ENCODE assay signal across 19 mouse cellular contexts in genomic region chr6:53455442-53455841, GRCm38 (mm10).
A peak's percentile ranks its signal among the peaks of the same experiment; 100 is the strongest.
DNase-seq lines count a peak whose midpoint lies in the region; ATAC-seq and TF ChIP-seq lines count a peak whose summit lies in the region.
"Had no signal": no experiment of that assay in that cellular context is flagged by ENCODE, and none has a peak within 500 bp of the region (broad histone marks: within the 10 kb centered on the region; RNA-seq: fewer than 3 reads in every experiment).

No protein-coding gene starts in this region.

- no peaks in the 10 kb centered on the region for H3K36me3 ChIP-seq in lung, postnatal 0 days (ENCODE audit: insufficient read depth, low read length)
- H3K36me3 ChIP-seq in ES-E14 (ENCODE audit: control insufficient read depth, insufficient read depth, low read length, poor library complexity, severe bottlenecking): no peaks in the 10 kb centered on the region
- no peaks in the 10 kb centered on the region for H3K36me3 ChIP-seq in stomach, postnatal 0 days (ENCODE audit: control insufficient read depth, insufficient read depth, low read length)
- H3K36me3 ChIP-seq: forebrain, embryonic 12.5 days; heart, embryonic 15.5 days; hindbrain, embryonic 13.5 days; midbrain, embryonic 15.5 days; stomach, embryonic 15.5 days had no signal

- no peak overlapping the region for H3K4me3 ChIP-seq in lung, postnatal 0 days (ENCODE audit: low read depth, low read length)
- H3K4me3 ChIP-seq in ES-E14 (ENCODE audit: insufficient read depth in 1 of 2, low read depth in 1 of 2, low read length in 2 of 2, poor library complexity in 1 of 2, severe bottlenecking in 1 of 2): no peak overlapping the region
- no peak overlapping the region for H3K4me3 ChIP-seq in stomach, postnatal 0 days (ENCODE audit: low read depth, low read length)
- H3K4me3 ChIP-seq: forebrain, embryonic 12.5 days; heart, embryonic 15.5 days; hindbrain, embryonic 13.5 days; midbrain, embryonic 15.5 days; stomach, embryonic 15.5 days had no signal

- intact Hi-C loops in left cerebral cortex, postnatal 36 days (cut with DNase I): no loop called here

- no peak overlapping the region for H3K27ac ChIP-seq in lung, postnatal 0 days (ENCODE audit: low read length)
- no peak overlapping the region for H3K27ac ChIP-seq in ES-E14 (ENCODE audit: insufficient read depth, low read depth, low read length, poor library complexity, severe bottlenecking)
- no peak overlapping the region for H3K27ac ChIP-seq in stomach, postnatal 0 days (replicated peaks)
- H3K27ac ChIP-seq: forebrain, embryonic 12.5 days; heart, embryonic 15.5 days; hindbrain, embryonic 13.5 days; liver, embryonic 14.5 days; midbrain, embryonic 15.5 days; stomach, embryonic 15.5 days had no signal

- DNase-seq in lung, postnatal 0 days (ENCODE audit: low spot score): peak; percentile 29
- no peak for DNase-seq in lung, postnatal 10 days
- peak; percentile 13 for DNase-seq in ES-E14 (ENCODE audit: low read depth, low spot score)
- DNase-seq in stomach, postnatal 0 days (ENCODE audit: low spot score): no peak
- no peak for DNase-seq in retina, postnatal 1 day
- DNase-seq in left cerebral cortex, postnatal 36 days (ENCODE audit: low spot score in 2 of 2): no peak
- DNase-seq: cerebellum, adult 18-20 months; kidney, adult 18-20 months; kidney, postnatal 14 days; right cerebral cortex, postnatal 25 days; thymus, postnatal 25 days had no signal

- in situ Hi-C loops in ES-E14 (cut with MboI; ENCODE audit: low sequenced_read_pairs in 2 of 2, unreplicated experiment in 2 of 2): no loop called here

- H3K9ac ChIP-seq in lung, postnatal 0 days (replicated peaks; ENCODE audit: low read depth): no peak overlapping the region
- no peak overlapping the region for H3K9ac ChIP-seq in ES-E14 (ENCODE audit: insufficient read depth, low read depth, low read length, poor library complexity, severe bottlenecking)
- H3K9ac ChIP-seq in stomach, postnatal 0 days (ENCODE audit: low read length): no peak overlapping the region
- H3K9ac ChIP-seq: forebrain, embryonic 12.5 days; heart, embryonic 15.5 days; hindbrain, embryonic 13.5 days; liver, embryonic 14.5 days; midbrain, embryonic 15.5 days; stomach, embryonic 15.5 days had no signal

- TF ChIP-seq CTCF in lung, postnatal 0 days (IDR thresholded peaks at IDR 0.05): no peak
- TF ChIP-seq CTCF in stomach, postnatal 0 days (IDR thresholded peaks at IDR 0.05; ENCODE audit: low read depth): no peak

- H3K9me3 ChIP-seq in lung, postnatal 0 days (ENCODE audit: low read length): no peaks in the 10 kb centered on the region
- H3K9me3 ChIP-seq in ES-E14 (ENCODE audit: control insufficient read depth, insufficient read depth, low read depth, low read length): no peaks in the 10 kb centered on the region
- H3K9me3 ChIP-seq in stomach, postnatal 0 days (ENCODE audit: control insufficient read depth, low read length): no peaks in the 10 kb centered on the region
- H3K9me3 ChIP-seq: forebrain, embryonic 12.5 days; heart, embryonic 15.5 days; hindbrain, embryonic 13.5 days; midbrain, embryonic 15.5 days; stomach, embryonic 15.5 days had no signal

- TF ChIP-seq EP300 in lung, postnatal 0 days (IDR thresholded peaks at IDR 0.05): no peak
- TF ChIP-seq EP300 in stomach, postnatal 0 days (optimal IDR thresholded peaks at IDR 0.05): no peak

- ATAC-seq in lung, postnatal 0 days: peak; percentile 56
- peak; percentile 38 for ATAC-seq in granulocyte monocyte progenitor cell, adult 5-6 weeks (replicated peaks; ENCODE audit: poor library complexity, severe bottlenecking)
- peak; percentile 77 for ATAC-seq in stomach, postnatal 0 days (ENCODE audit: low FRiP score, low TSS enrichment)
- ATAC-seq: CD4-positive, CD25-positive, alpha-beta regulatory T cell, adult 4 months; midbrain, embryonic 15.5 days had no signal

- H3K4me2 ChIP-seq in lung, postnatal 0 days (replicated peaks; ENCODE audit: low read depth, low read length): no peak overlapping the region
- H3K4me2 ChIP-seq in stomach, postnatal 0 days (replicated peaks; ENCODE audit: low read depth): no peak overlapping the region
- H3K4me2 ChIP-seq: forebrain, embryonic 12.5 days; heart, embryonic 15.5 days; hindbrain, embryonic 13.5 days; midbrain, embryonic 15.5 days; stomach, embryonic 15.5 days had no signal

- no peaks in the 10 kb centered on the region for H3K4me1 ChIP-seq in lung, postnatal 0 days (ENCODE audit: insufficient read depth, low read depth, low read length)
- H3K4me1 ChIP-seq in ES-E14 (ENCODE audit: control insufficient read depth in 2 of 2, insufficient read depth in 2 of 2, low read length in 2 of 2, poor library complexity in 1 of 2): 0 out of 4 replicates have a peak, but pooled peaks cover 0 to 2% of the 10 kb centered on the region in 2 experiments
- H3K4me1 ChIP-seq in stomach, postnatal 0 days (replicated peaks; ENCODE audit: control insufficient read depth, insufficient read depth): no peaks in the 10 kb centered on the region
- H3K4me1 ChIP-seq: midbrain, embryonic 15.5 days had no signal

- H3K27me3 ChIP-seq in lung, postnatal 0 days (replicated peaks; ENCODE audit: insufficient read depth, low read length): no peaks in the 10 kb centered on the region
- no peaks in the 10 kb centered on the region for H3K27me3 ChIP-seq in stomach, postnatal 0 days (ENCODE audit: control insufficient read depth, insufficient read depth, low read length)
- H3K27me3 ChIP-seq: forebrain, embryonic 12.5 days; heart, embryonic 15.5 days; hindbrain, embryonic 13.5 days; midbrain, embryonic 15.5 days; stomach, embryonic 15.5 days had no signal

- 55% methylated on average over 4 of the region's 4 CpGs for WGBS in lung, postnatal 0 days
- WGBS in stomach, postnatal 0 days: 47% methylated on average over 4 of the region's 4 CpGs

TF ChIP-seq in ES-E14, 5 proteins besides CTCF, POLR2A, EP300 and RAD21:
- TF ChIP-seq ZC3H11A (IDR thresholded peaks at IDR 0.05; ENCODE audit: borderline replicate concordance, low read depth, low read length) (no peak), CHD2 (IDR thresholded peaks at IDR 0.05; ENCODE audit: low read depth, low read length) (no peak), HCFC1 (IDR thresholded peaks at IDR 0.05; ENCODE audit: borderline replicate concordance, insufficient read depth, low read length) (no peak), ZNF384 (IDR thresholded peaks at IDR 0.05; ENCODE audit: low read depth, low read length) (no peak), MAFK (IDR thresholded peaks at IDR 0.05; ENCODE audit: insufficient read depth, low read depth, low read length) (no peak)

Comparison
In these comparisons a context has a peak if more than half of its experiments do, and no peak if none do; other contexts are left out.
1. DNase-seq: peak in lung, postnatal 0 days (single experiment) and ES-E14 (single experiment); none in lung, postnatal 10 days (single experiment), stomach, postnatal 0 days (single experiment), retina, postnatal 1 day (single experiment) and left cerebral cortex, postnatal 36 days (0 of 2).
2. Peak in every context shown above with its lines, with median percentiles within 50 percentile points of each other: ATAC-seq.